Mouse (Mus musculus): Measurements from ENCODE around the gene Emc8. TPM values are rescaled to one million over a fixed set of nuclear protein-coding genes. Genes with fewer than 3 reads are reported as not detected.

The Emc8 gene
- polyA plus RNA-seq, 1 experiment: 122 TPM

DNA sequence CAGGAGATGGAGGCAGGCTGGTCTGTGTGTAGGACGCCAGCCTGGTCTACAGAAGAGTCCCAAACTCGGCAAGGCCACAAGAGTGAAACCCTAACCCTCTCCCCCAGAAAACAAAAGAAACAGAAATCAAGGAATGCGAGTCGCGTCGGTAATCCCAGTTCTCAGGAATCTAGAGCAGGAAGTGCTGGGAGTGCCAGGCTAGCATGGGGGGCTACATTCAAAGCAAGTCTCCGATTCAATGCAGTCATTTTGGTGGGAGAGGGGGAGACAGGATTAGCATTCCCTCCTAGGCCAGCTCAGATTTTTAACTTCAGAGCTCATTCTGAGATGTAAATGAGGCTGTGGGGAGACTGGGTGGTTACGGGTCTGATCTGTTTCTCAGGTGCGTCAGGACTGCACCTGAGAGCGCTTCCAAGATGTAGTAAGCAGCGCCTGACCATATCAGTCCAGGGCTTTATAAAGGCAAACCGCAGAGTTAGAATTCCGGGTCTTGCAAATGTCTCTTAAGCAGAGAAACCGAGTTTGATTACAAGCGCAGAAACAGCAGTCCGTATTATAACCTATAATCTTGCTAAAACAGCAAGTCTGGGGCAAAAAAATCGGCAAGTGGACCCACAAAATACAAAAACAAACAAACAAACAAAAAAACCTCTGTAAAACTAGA, 1.4 kb downstream of the Emc8 start:
- H3ac ChIP-seq (ENCODE audit: control insufficient read depth, insufficient read length): peak overlapping the region; percentile 78
- H3K4me2 ChIP-seq (ENCODE audit: low read depth): peak overlapping the region; percentile 87

DNA sequence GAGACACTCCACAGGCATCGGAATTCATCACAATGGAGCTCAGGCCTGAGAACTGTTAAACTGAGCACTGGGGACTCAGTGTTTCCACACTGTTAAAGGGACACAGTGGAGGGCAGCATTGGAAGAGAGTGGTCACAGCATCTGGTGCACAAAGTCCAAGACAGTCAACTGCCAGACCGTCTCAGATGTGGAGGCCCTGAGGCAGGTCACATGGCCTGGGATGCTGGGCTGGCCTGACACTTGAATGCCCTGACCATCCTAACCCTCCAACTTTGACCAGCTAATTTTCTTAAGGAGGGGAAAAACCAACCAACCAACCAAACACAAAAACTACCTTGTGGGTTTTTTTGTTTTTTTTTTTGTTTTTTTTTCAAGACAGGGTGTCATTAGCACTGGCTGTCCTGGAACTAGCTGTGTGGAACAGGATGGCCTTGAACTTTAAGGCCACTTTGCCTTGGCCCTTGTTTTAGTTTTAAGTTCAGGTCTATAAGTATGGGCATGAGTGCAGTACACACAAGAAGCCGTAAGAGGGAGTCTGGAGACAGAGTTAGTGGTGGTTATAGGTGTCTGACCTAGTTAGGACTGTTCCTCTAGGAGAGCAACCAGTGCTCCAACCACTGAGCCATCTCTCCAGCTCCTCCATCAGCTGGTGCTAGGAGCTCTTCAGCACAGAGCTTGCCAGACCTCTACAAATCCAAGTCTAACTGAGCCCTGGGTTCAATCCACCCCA, 2.5 kb downstream of the Emc8 start:
- H3ac ChIP-seq (ENCODE audit: control insufficient read depth, insufficient read length): no peak overlapping the region
- peaks cover 94% of the 10 kb centered on the region for H3K79me2 ChIP-seq (ENCODE audit: control insufficient read depth, insufficient read depth)
- no peak for TF ChIP-seq MAX (IDR thresholded peaks at IDR 0.05; ENCODE audit: low read depth)
- TF ChIP-seq E2F4 (IDR thresholded peaks at IDR 0.05; ENCODE audit: insufficient read depth): no peak
- no peak for TF ChIP-seq POLR2A (IDR thresholded peaks at IDR 0.05; ENCODE audit: insufficient read length, low read depth)
- no peak for TF ChIP-seq USF1 (IDR thresholded peaks at IDR 0.05; ENCODE audit: low read depth)
- TF ChIP-seq POLR2AphosphoS2 (IDR thresholded peaks at IDR 0.05; ENCODE audit: insufficient read length, low read depth): no peak
- no peak for TF ChIP-seq REST (IDR thresholded peaks at IDR 0.05; ENCODE audit: insufficient read depth, insufficient read length)
- no peak for TF ChIP-seq MYOG (IDR thresholded peaks at IDR 0.05; ENCODE audit: control insufficient read depth in 1 of 3, insufficient read depth in 1 of 3, insufficient read length in 2 of 3, low read depth in 2 of 3)
- TF ChIP-seq TCF3 (IDR thresholded peaks at IDR 0.05; ENCODE audit: insufficient read length, low read depth): no peak
- TF ChIP-seq TCF12 (IDR thresholded peaks at IDR 0.05; ENCODE audit: insufficient read depth, poor library complexity, severe bottlenecking): no peak
- TF ChIP-seq MYOD1 (IDR thresholded peaks at IDR 0.05; ENCODE audit: control insufficient read depth in 1 of 3, insufficient read length in 2 of 3, low read depth in 2 of 3): no peak
- TF ChIP-seq SRF (IDR thresholded peaks at IDR 0.05; ENCODE audit: control insufficient read depth, insufficient read length, low read depth): no peak
- TF ChIP-seq CEBPB (IDR thresholded peaks at IDR 0.05; ENCODE audit: insufficient read depth, poor library complexity, severe bottlenecking): no peak
- H3K4me2 ChIP-seq (ENCODE audit: low read depth): peak overlapping the region; percentile 87
- peak overlapping the region; percentile 67 for H3K4me3 ChIP-seq
- peaks cover 8% of the 10 kb centered on the region for H3K36me3 ChIP-seq (ENCODE audit: control insufficient read depth, insufficient read depth)
- H3K27me3 ChIP-seq (ENCODE audit: control insufficient read depth, insufficient read depth, insufficient read length): no peaks in the 10 kb centered on the region

More for the DNA sequence above, 1.4 kb downstream of the Emc8 start:
- Histone ChIP-seq H3K79me2 (ENCODE audit: control insufficient read depth, insufficient read depth) (peaks cover 87% of the 10 kb centered on the region), H3K4me3 (peak overlapping the region; percentile 67), H3K36me3 (ENCODE audit: control insufficient read depth, insufficient read depth) (peaks cover 15% of the 10 kb centered on the region), H3K27me3 (ENCODE audit: control insufficient read depth, insufficient read depth, insufficient read length) (no peaks in the 10 kb centered on the region)
- TF ChIP-seq CEBPB (IDR thresholded peaks at IDR 0.05; ENCODE audit: insufficient read depth, poor library complexity, severe bottlenecking): no peak
- TF ChIP-seq MYOG (IDR thresholded peaks at IDR 0.05; ENCODE audit: control insufficient read depth in 1 of 3, insufficient read depth in 1 of 3, insufficient read length in 2 of 3, low read depth in 2 of 3): no peak
- no peak for TF ChIP-seq REST (IDR thresholded peaks at IDR 0.05; ENCODE audit: insufficient read depth, insufficient read length)

DNA sequence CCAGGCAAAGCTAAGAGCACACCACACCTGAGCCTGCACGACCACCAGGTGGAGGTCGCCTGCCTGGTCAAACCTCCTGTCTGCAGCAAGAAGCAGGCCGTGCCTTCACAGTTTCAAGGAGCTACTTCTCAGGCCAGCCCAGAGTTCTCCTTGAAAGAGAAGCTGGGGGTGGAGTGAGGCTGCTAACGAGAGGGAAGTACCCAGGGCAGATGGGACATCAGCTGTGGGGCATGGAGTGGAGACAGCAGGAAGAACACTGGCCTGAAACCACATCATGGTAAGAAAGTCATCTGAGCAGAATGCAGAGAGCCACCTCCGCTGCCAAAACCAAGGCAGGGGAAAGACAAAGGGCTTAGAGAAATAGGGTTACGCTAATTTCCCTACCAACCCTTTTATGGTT, 3.8 kb downstream of the Emc8 start:
- Histone ChIP-seq H3K4me3 (no peak overlapping the region), H3K79me2 (ENCODE audit: control insufficient read depth, insufficient read depth) (peaks cover 85% of the 10 kb centered on the region), H3ac (ENCODE audit: control insufficient read depth, insufficient read length) (no peak overlapping the region), H3K36me3 (ENCODE audit: control insufficient read depth, insufficient read depth) (no peaks in the 10 kb centered on the region), H3K4me2 (ENCODE audit: low read depth) (no peak overlapping the region), H3K27me3 (ENCODE audit: control insufficient read depth, insufficient read depth, insufficient read length) (no peaks in the 10 kb centered on the region)
- TF ChIP-seq MYOG (IDR thresholded peaks at IDR 0.05; ENCODE audit: control insufficient read depth in 1 of 3, insufficient read depth in 1 of 3, insufficient read length in 2 of 3, low read depth in 2 of 3): no peak
- TF ChIP-seq POLR2AphosphoS2 (IDR thresholded peaks at IDR 0.05; ENCODE audit: insufficient read length, low read depth): no peak
- TF ChIP-seq REST (IDR thresholded peaks at IDR 0.05; ENCODE audit: insufficient read depth, insufficient read length): no peak
- TF ChIP-seq MAX (IDR thresholded peaks at IDR 0.05; ENCODE audit: low read depth): no peak
- TF ChIP-seq MYOD1 (IDR thresholded peaks at IDR 0.05; ENCODE audit: control insufficient read depth in 1 of 3, insufficient read length in 2 of 3, low read depth in 2 of 3): no peak
- TF ChIP-seq CEBPB (IDR thresholded peaks at IDR 0.05; ENCODE audit: insufficient read depth, poor library complexity, severe bottlenecking): no peak
- TF ChIP-seq SRF (IDR thresholded peaks at IDR 0.05; ENCODE audit: control insufficient read depth, insufficient read length, low read depth): no peak
- no peak for TF ChIP-seq USF1 (IDR thresholded peaks at IDR 0.05; ENCODE audit: low read depth)
- no peak for TF ChIP-seq E2F4 (IDR thresholded peaks at IDR 0.05; ENCODE audit: insufficient read depth)
- no peak for TF ChIP-seq TCF12 (IDR thresholded peaks at IDR 0.05; ENCODE audit: insufficient read depth, poor library complexity, severe bottlenecking)
- no peak for TF ChIP-seq POLR2A (IDR thresholded peaks at IDR 0.05; ENCODE audit: insufficient read length, low read depth)
- TF ChIP-seq TCF3 (IDR thresholded peaks at IDR 0.05; ENCODE audit: insufficient read length, low read depth): no peak

DNA sequence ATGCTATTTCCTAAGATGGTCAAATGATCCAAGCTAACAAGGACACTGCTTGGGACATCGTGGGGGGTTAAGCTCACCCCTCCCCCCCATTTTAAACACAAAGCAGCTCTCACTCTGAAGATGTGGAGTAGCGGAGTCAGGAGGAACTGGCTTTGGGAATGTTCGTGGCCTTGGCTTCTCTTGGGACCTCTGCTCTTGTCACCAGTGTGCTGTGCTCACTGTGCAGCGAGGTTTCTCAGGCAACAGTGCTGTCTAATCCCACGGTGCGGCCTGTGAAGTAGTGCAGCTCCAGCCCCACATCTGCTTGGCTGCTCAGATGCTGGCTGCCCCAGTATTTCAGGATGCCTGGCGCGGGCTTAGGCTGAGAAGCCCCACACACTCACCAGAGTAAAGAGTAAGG, 11.0 kb downstream of the Emc8 start:
- Histone ChIP-seq H3K79me2 (ENCODE audit: control insufficient read depth, insufficient read depth) (peaks cover 20% of the 10 kb centered on the region), H3K4me3 (no peak overlapping the region), H3K36me3 (ENCODE audit: control insufficient read depth, insufficient read depth) (peaks cover 19% of the 10 kb centered on the region), H3ac (ENCODE audit: control insufficient read depth, insufficient read length) (no peak overlapping the region), H3K4me2 (ENCODE audit: low read depth) (no peak overlapping the region), H3K27me3 (ENCODE audit: control insufficient read depth, insufficient read depth, insufficient read length) (no peaks in the 10 kb centered on the region)
- TF ChIP-seq POLR2AphosphoS2 (IDR thresholded peaks at IDR 0.05; ENCODE audit: insufficient read length, low read depth) (no peak), TCF3 (IDR thresholded peaks at IDR 0.05; ENCODE audit: insufficient read length, low read depth) (no peak), MYOD1 (IDR thresholded peaks at IDR 0.05; ENCODE audit: control insufficient read depth in 1 of 3, insufficient read length in 2 of 3, low read depth in 2 of 3) (no peak), MAX (IDR thresholded peaks at IDR 0.05; ENCODE audit: low read depth) (no peak), USF1 (IDR thresholded peaks at IDR 0.05; ENCODE audit: low read depth) (no peak), CEBPB (IDR thresholded peaks at IDR 0.05; ENCODE audit: insufficient read depth, poor library complexity, severe bottlenecking) (no peak), SRF (IDR thresholded peaks at IDR 0.05; ENCODE audit: control insufficient read depth, insufficient read length, low read depth) (no peak), REST (IDR thresholded peaks at IDR 0.05; ENCODE audit: insufficient read depth, insufficient read length) (no peak), MYOG (IDR thresholded peaks at IDR 0.05; ENCODE audit: control insufficient read depth in 1 of 3, insufficient read depth in 1 of 3, insufficient read length in 2 of 3, low read depth in 2 of 3) (no peak), POLR2A (IDR thresholded peaks at IDR 0.05; ENCODE audit: insufficient read length, low read depth) (no peak), TCF12 (IDR thresholded peaks at IDR 0.05; ENCODE audit: insufficient read depth, poor library complexity, severe bottlenecking) (no peak), E2F4 (IDR thresholded peaks at IDR 0.05; ENCODE audit: insufficient read depth) (no peak)
